8 mouse cellular contexts compared by ENCODE assay signal in genomic region chr13:116711148-116711865, GRCm38 (mm10).
DNase-seq lines count a peak whose midpoint lies in the region; ATAC-seq and TF ChIP-seq lines count a peak whose summit lies in the region.

No protein-coding gene starts in this region.

- peak; percentile 40; the same call in 1 of the 2 replicates for ATAC-seq in kidney, embryonic 15.5 days (replicated peaks; ENCODE audit: low FRiP score)
- ATAC-seq in hindbrain, postnatal 0 days: no peak

- H3K27me3 ChIP-seq in kidney, embryonic 15.5 days: peaks cover 89% of the 10 kb centered on the region
- H3K27me3 ChIP-seq in hindbrain, postnatal 0 days (ENCODE audit: insufficient read depth, low read length): peaks cover 62% of the 10 kb centered on the region
- no peaks in the 10 kb centered on the region for H3K27me3 ChIP-seq in myocyte (ENCODE audit: control insufficient read depth, insufficient read depth, insufficient read length)

- 1% methylated on average over 22 of the region's 22 CpGs for WGBS in kidney, embryonic 15.5 days
- 1% methylated on average over 22 of the region's 22 CpGs for WGBS in hindbrain, postnatal 0 days

- peak overlapping the region; percentile 28 for H3K4me3 ChIP-seq in kidney, embryonic 15.5 days (replicated peaks)
- H3K4me3 ChIP-seq in hindbrain, postnatal 0 days (ENCODE audit: low read length): peak overlapping the region; percentile 20
- peak overlapping the region; percentile 25 for H3K4me3 ChIP-seq in myocyte

- intact Hi-C loops in left cerebral cortex, postnatal 36 days (cut with DNase I): loop anchor here (5.0 to 10.0 kb wide), 4 partner anchors 984 to 1727 kb away; no protein-coding TSS in a partner anchor

- H3K27ac ChIP-seq in kidney, embryonic 15.5 days: no peak overlapping the region
- no peak overlapping the region for H3K27ac ChIP-seq in hindbrain, postnatal 0 days

- peak overlapping the region; percentile 54 for H3K4me2 ChIP-seq in kidney, embryonic 15.5 days
- H3K4me2 ChIP-seq in hindbrain, postnatal 0 days (ENCODE audit: low read depth, low read length): peak overlapping the region; percentile 52
- peak overlapping the region; percentile 95 for H3K4me2 ChIP-seq in myocyte (ENCODE audit: low read depth)

- no peaks in the 10 kb centered on the region for H3K36me3 ChIP-seq in kidney, embryonic 15.5 days
- H3K36me3 ChIP-seq in hindbrain, postnatal 0 days (ENCODE audit: insufficient read depth, low read length): no peaks in the 10 kb centered on the region
- no peaks in the 10 kb centered on the region for H3K36me3 ChIP-seq in myocyte (ENCODE audit: control insufficient read depth, insufficient read depth)

- H3K9me3 ChIP-seq in kidney, embryonic 15.5 days (replicated peaks): no peaks in the 10 kb centered on the region
- H3K9me3 ChIP-seq in hindbrain, postnatal 0 days (ENCODE audit: low read length): no peaks in the 10 kb centered on the region

- no peaks in the 10 kb centered on the region for H3K79me2 ChIP-seq in myocyte (ENCODE audit: control insufficient read depth, insufficient read depth)

- TF ChIP-seq POLR2A in myocyte (IDR thresholded peaks at IDR 0.05; ENCODE audit: insufficient read length, low read depth): no peak

- peaks cover 21% of the 10 kb centered on the region for H3K4me1 ChIP-seq in kidney, embryonic 15.5 days
- H3K4me1 ChIP-seq in hindbrain, postnatal 0 days (ENCODE audit: insufficient read depth, low read length): no peaks in the 10 kb centered on the region

- no peak for DNase-seq in kidney, adult 9 months
- DNase-seq in embryo, embryonic 10 days (ENCODE audit: low spot score): peak; percentile 54
- no peak for DNase-seq in hindbrain, postnatal 0 days (ENCODE audit: low spot score)
- no peak for DNase-seq in thymus, postnatal 4 days
- DNase-seq in left cerebral cortex, postnatal 36 days (ENCODE audit: low spot score in 2 of 2): no peak
- no peak for DNase-seq in urinary bladder, postnatal 14 days (ENCODE audit: low spot score)

- no peak overlapping the region for H3ac ChIP-seq in myocyte (ENCODE audit: control insufficient read depth, insufficient read length)

- TF ChIP-seq CTCF in hindbrain, postnatal 0 days (IDR thresholded peaks at IDR 0.05; ENCODE audit: low read depth): no peak

- no peak overlapping the region for H3K9ac ChIP-seq in kidney, embryonic 15.5 days
- H3K9ac ChIP-seq in hindbrain, postnatal 0 days (replicated peaks; ENCODE audit: low read length): no peak overlapping the region

TF ChIP-seq in myocyte, 11 proteins besides CTCF, POLR2A, EP300 and RAD21:
- TF ChIP-seq CEBPB (IDR thresholded peaks at IDR 0.05; ENCODE audit: insufficient read depth, poor library complexity, severe bottlenecking) (no peak), TCF12 (IDR thresholded peaks at IDR 0.05; ENCODE audit: insufficient read depth, poor library complexity, severe bottlenecking) (no peak), POLR2AphosphoS2 (IDR thresholded peaks at IDR 0.05; ENCODE audit: insufficient read length, low read depth) (no peak), MYOG (IDR thresholded peaks at IDR 0.05; ENCODE audit: control insufficient read depth in 1 of 3, insufficient read depth in 1 of 3, insufficient read length in 2 of 3, low read depth in 2 of 3) (no peak), SRF (IDR thresholded peaks at IDR 0.05; ENCODE audit: control insufficient read depth, insufficient read length, low read depth) (no peak), MAX (IDR thresholded peaks at IDR 0.05; ENCODE audit: low read depth) (no peak), E2F4 (IDR thresholded peaks at IDR 0.05; ENCODE audit: insufficient read depth) (no peak), TCF3 (IDR thresholded peaks at IDR 0.05; ENCODE audit: insufficient read length, low read depth) (no peak), MYOD1 (IDR thresholded peaks at IDR 0.05; ENCODE audit: control insufficient read depth in 1 of 3, insufficient read length in 2 of 3, low read depth in 2 of 3) (no peak), USF1 (IDR thresholded peaks at IDR 0.05; ENCODE audit: low read depth) (no peak), REST (IDR thresholded peaks at IDR 0.05; ENCODE audit: insufficient read depth, insufficient read length) (no peak)
